Mouse (Mus musculus) bone marrow macrophage, adult 2 months (primary cell): ENCODE data around the gene Fgfr2.

Experiments used
- CTCF ChIP-seq: IDR thresholded peaks from 2 replicates; pipeline ENCODE4 v1.5.1; 2012; ENCODE audit warnings: low read depth, mild to moderate bottlenecking, low read length, moderate library complexity
- POLR2A ChIP-seq: IDR thresholded peaks from 2 replicates; pipeline ENCODE4 v1.6.1; 2012; ENCODE audit warnings: mild to moderate bottlenecking, low read depth, low read length, borderline replicate concordance

DNA sequence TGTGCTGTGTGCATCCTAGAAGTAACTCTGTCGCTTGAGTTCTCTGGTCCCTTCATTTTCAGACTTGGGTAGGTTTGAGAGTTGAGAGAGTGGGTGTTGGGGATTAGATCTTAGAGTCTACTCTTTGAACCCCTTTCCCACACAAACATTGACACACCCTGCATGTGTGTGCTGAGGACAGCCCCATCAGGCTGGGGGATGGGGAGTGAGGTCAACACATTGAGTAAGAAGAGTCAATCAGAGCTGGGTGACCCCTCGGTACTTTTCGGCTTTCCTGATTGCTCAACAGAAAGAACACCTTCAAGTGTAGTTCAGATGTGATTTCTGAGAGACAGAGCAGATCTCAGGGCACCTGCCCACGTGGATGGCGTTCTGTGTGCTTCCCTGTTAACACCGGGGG is 2406.2 kb downstream of the Fgfr2 start:
- TF ChIP-seq POLR2A (no peak), CTCF (no peak)
